ENCODE assay signal across 14 mouse cellular contexts in the genomic region with DNA sequence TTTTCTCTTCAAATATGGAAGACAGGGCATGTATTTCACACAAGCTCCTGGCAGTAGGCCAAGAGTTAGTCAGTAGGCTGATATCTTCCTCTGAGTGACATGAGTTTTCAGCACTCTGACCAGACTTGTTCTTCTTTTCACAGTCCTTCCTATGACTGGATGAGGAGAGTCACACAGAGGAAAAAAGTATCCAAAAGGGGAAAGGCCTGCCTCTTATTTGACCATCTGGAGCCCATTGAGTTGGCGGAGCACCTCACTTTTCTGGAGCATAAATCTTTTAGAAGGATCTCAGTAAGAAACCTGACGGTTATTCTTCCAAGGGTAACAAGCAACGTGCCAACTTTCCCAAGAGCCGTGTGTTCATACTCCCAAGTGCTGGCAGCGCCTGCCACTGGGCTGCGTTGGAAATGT. TPM values are rescaled to one million over a fixed set of nuclear protein-coding genes. Genes with fewer than 3 reads are reported as not detected.
A peak's percentile ranks its signal among the peaks of the same experiment; 100 is the strongest.
DNase-seq lines count a peak whose midpoint lies in the region; ATAC-seq and TF ChIP-seq lines count a peak whose summit lies in the region.
"Had no signal": no experiment of that assay in that cellular context is flagged by ENCODE, and none has a peak within 500 bp of the region (broad histone marks: within the 10 kb centered on the region; RNA-seq: fewer than 3 reads in every experiment).

No protein-coding gene starts in this region.

- H3K9ac ChIP-seq in embryonic facial prominence, embryonic 14.5 days (ENCODE audit: low read depth, low read length) = no peak overlapping the region
- no peak overlapping the region for H3K9ac ChIP-seq in hindbrain, postnatal 0 days (replicated peaks; ENCODE audit: low read length)
- H3K9ac ChIP-seq in hindbrain, embryonic 12.5 days = no peak overlapping the region
- no peak overlapping the region for H3K9ac ChIP-seq in heart, embryonic 16.5 days (ENCODE audit: low read length)
- H3K9ac ChIP-seq in intestine, embryonic 16.5 days (ENCODE audit: low read depth, low read length) = no peak overlapping the region
- H3K9ac ChIP-seq: hindbrain, embryonic 15.5 days had no signal

- no peak overlapping the region for H3K4me3 ChIP-seq in embryonic facial prominence, embryonic 14.5 days (ENCODE audit: low read depth, low read length)
- H3K4me3 ChIP-seq in embryonic facial prominence, embryonic 10.5 days = no peak overlapping the region
- no peak overlapping the region for H3K4me3 ChIP-seq in hindbrain, postnatal 0 days (ENCODE audit: low read length)
- H3K4me3 ChIP-seq in hindbrain, embryonic 12.5 days = no peak overlapping the region
- no peak overlapping the region for H3K4me3 ChIP-seq in heart, embryonic 16.5 days (ENCODE audit: low read length)
- H3K4me3 ChIP-seq in intestine, embryonic 16.5 days (ENCODE audit: low read length) = no peak overlapping the region
- H3K4me3 ChIP-seq: erythroblast, embryonic 14.5 days; hindbrain, embryonic 15.5 days; midbrain, embryonic 10.5 days had no signal

- no peaks in the 10 kb centered on the region for H3K36me3 ChIP-seq in embryonic facial prominence, embryonic 14.5 days (ENCODE audit: control insufficient read depth, insufficient read depth, low read length)
- no peaks in the 10 kb centered on the region for H3K36me3 ChIP-seq in embryonic facial prominence, embryonic 10.5 days (replicated peaks)
- no peaks in the 10 kb centered on the region for H3K36me3 ChIP-seq in hindbrain, postnatal 0 days (ENCODE audit: insufficient read depth, low read length)
- no peaks in the 10 kb centered on the region for H3K36me3 ChIP-seq in hindbrain, embryonic 12.5 days
- H3K36me3 ChIP-seq in heart, embryonic 16.5 days (ENCODE audit: control insufficient read depth, insufficient read depth) = peaks cover under 1% of the 10 kb centered on the region; the same call in 1 of the 2 replicates
- no peaks in the 10 kb centered on the region; the same call in 1 of the 2 replicates for H3K36me3 ChIP-seq in intestine, embryonic 16.5 days (ENCODE audit: control insufficient read depth, insufficient read depth, low read length)
- H3K36me3 ChIP-seq: hindbrain, embryonic 15.5 days; midbrain, embryonic 10.5 days had no signal

- TF ChIP-seq CTCF in hindbrain, postnatal 0 days (IDR thresholded peaks at IDR 0.05; ENCODE audit: low read depth) = no peak

- H3K27ac ChIP-seq in embryonic facial prominence, embryonic 14.5 days (replicated peaks; ENCODE audit: low read depth, low read length) = 0 out of 2 replicates have a peak overlapping the region, but pooled peaks have one; percentile 15
- no peak overlapping the region for H3K27ac ChIP-seq in embryonic facial prominence, embryonic 10.5 days (replicated peaks)
- H3K27ac ChIP-seq in hindbrain, postnatal 0 days = no peak overlapping the region
- H3K27ac ChIP-seq in hindbrain, embryonic 12.5 days = no peak overlapping the region
- H3K27ac ChIP-seq in heart, embryonic 16.5 days (ENCODE audit: low read length) = peak overlapping the region; percentile 62
- no peak overlapping the region for H3K27ac ChIP-seq in intestine, embryonic 16.5 days (ENCODE audit: low read length)
- H3K27ac ChIP-seq: hindbrain, embryonic 15.5 days; midbrain, embryonic 10.5 days; stomach, postnatal 0 days had no signal

- no peak for ATAC-seq in embryonic facial prominence, embryonic 14.5 days (ENCODE audit: low read depth)
- no peak for ATAC-seq in hindbrain, postnatal 0 days
- no peak for ATAC-seq in hindbrain, embryonic 12.5 days (ENCODE audit: low FRiP score)
- ATAC-seq in heart, embryonic 16.5 days (replicated peaks; ENCODE audit: extremely low read depth, insufficient read depth, low FRiP score) = peak; percentile 85
- no peak for ATAC-seq in intestine, embryonic 16.5 days

- H3K9me3 ChIP-seq in embryonic facial prominence, embryonic 14.5 days (ENCODE audit: control insufficient read depth, low read length) = no peaks in the 10 kb centered on the region
- H3K9me3 ChIP-seq in embryonic facial prominence, embryonic 10.5 days = no peaks in the 10 kb centered on the region
- no peaks in the 10 kb centered on the region for H3K9me3 ChIP-seq in hindbrain, postnatal 0 days (ENCODE audit: low read length)
- H3K9me3 ChIP-seq in hindbrain, embryonic 12.5 days (replicated peaks) = no peaks in the 10 kb centered on the region
- no peaks in the 10 kb centered on the region for H3K9me3 ChIP-seq in heart, embryonic 16.5 days (replicated peaks; ENCODE audit: control insufficient read depth, low read length)
- H3K9me3 ChIP-seq in intestine, embryonic 16.5 days (ENCODE audit: control insufficient read depth, low read length) = no peaks in the 10 kb centered on the region
- H3K9me3 ChIP-seq: hindbrain, embryonic 15.5 days; midbrain, embryonic 10.5 days had no signal

- peak; percentile 49 for DNase-seq in embryonic facial prominence, embryonic 14.5 days (ENCODE audit: low spot score)
- no peak for DNase-seq in embryonic facial prominence, embryonic 10.5 days (ENCODE audit: low spot score)
- DNase-seq in hindbrain, postnatal 0 days (ENCODE audit: low spot score) = peak; percentile 19
- peak; percentile 16 for DNase-seq in MEL-GATA-1-ER (ENCODE audit: extremely low read depth, low read depth)
- DNase-seq in right cerebral cortex, postnatal 14 days = no peak
- DNase-seq: gastrocnemius, postnatal 10 days; layer of hippocampus, adult 9-11 months had no signal

- H3K27me3 ChIP-seq in embryonic facial prominence, embryonic 14.5 days (replicated peaks; ENCODE audit: control insufficient read depth, insufficient read depth, low read length) = no peaks in the 10 kb centered on the region
- H3K27me3 ChIP-seq in embryonic facial prominence, embryonic 10.5 days (replicated peaks; ENCODE audit: low read depth, poor library complexity, severe bottlenecking) = no peaks in the 10 kb centered on the region
- H3K27me3 ChIP-seq in hindbrain, postnatal 0 days (ENCODE audit: insufficient read depth, low read length) = no peaks in the 10 kb centered on the region
- H3K27me3 ChIP-seq in hindbrain, embryonic 12.5 days = no peaks in the 10 kb centered on the region
- H3K27me3 ChIP-seq in heart, embryonic 16.5 days (ENCODE audit: control insufficient read depth, insufficient read depth, low read length) = no peaks in the 10 kb centered on the region
- H3K27me3 ChIP-seq in intestine, embryonic 16.5 days (replicated peaks; ENCODE audit: control insufficient read depth, insufficient read depth, low read length) = no peaks in the 10 kb centered on the region
- H3K27me3 ChIP-seq: hindbrain, embryonic 15.5 days had no signal

- 75% methylated on average over 6 of the region's 6 CpGs for WGBS in embryonic facial prominence, embryonic 14.5 days
- 92% methylated on average over 6 of the region's 6 CpGs for WGBS in embryonic facial prominence, embryonic 10.5 days
- 54% methylated on average over 6 of the region's 6 CpGs for WGBS in hindbrain, postnatal 0 days
- WGBS in hindbrain, embryonic 12.5 days = 91% methylated on average over 6 of the region's 6 CpGs
- 46% methylated on average over 6 of the region's 6 CpGs for WGBS in heart, embryonic 16.5 days
- WGBS in intestine, embryonic 16.5 days = 86% methylated on average over 6 of the region's 6 CpGs

- H3K4me2 ChIP-seq in embryonic facial prominence, embryonic 14.5 days (ENCODE audit: low read depth, low read length) = no peak overlapping the region
- H3K4me2 ChIP-seq in hindbrain, postnatal 0 days (ENCODE audit: low read depth, low read length) = no peak overlapping the region
- no peak overlapping the region for H3K4me2 ChIP-seq in hindbrain, embryonic 12.5 days (replicated peaks)
- no peak overlapping the region; the same call in 1 of the 2 replicates for H3K4me2 ChIP-seq in heart, embryonic 16.5 days (ENCODE audit: low read depth, low read length)
- no peak overlapping the region for H3K4me2 ChIP-seq in intestine, embryonic 16.5 days (ENCODE audit: low read depth, low read length)
- H3K4me2 ChIP-seq: hindbrain, embryonic 15.5 days had no signal

- no peaks in the 10 kb centered on the region for H3K4me1 ChIP-seq in embryonic facial prominence, embryonic 14.5 days (ENCODE audit: control insufficient read depth, insufficient read depth, low read length)
- H3K4me1 ChIP-seq in embryonic facial prominence, embryonic 10.5 days = no peaks in the 10 kb centered on the region
- no peaks in the 10 kb centered on the region for H3K4me1 ChIP-seq in hindbrain, postnatal 0 days (ENCODE audit: insufficient read depth, low read length)
- H3K4me1 ChIP-seq in hindbrain, embryonic 12.5 days = no peaks in the 10 kb centered on the region
- peaks cover 7% of the 10 kb centered on the region for H3K4me1 ChIP-seq in heart, embryonic 16.5 days (ENCODE audit: control insufficient read depth, insufficient read depth, low read length)
- no peaks in the 10 kb centered on the region for H3K4me1 ChIP-seq in intestine, embryonic 16.5 days (ENCODE audit: control insufficient read depth, insufficient read depth, low read length)
- H3K4me1 ChIP-seq: hindbrain, embryonic 15.5 days; midbrain, embryonic 10.5 days had no signal

RNA-seq across cellular contexts. Expression of gene Fam98a, which starts 53.5 kb away (rescaled TPM):
- polyA plus RNA-seq in embryonic facial prominence, embryonic 14.5 days (2014; fragmentation: Nextera tagmentation; extraction: Ambion mirVana) = 12.5 and 16.5 TPM in 2 replicates
- polyA plus RNA-seq in embryonic facial prominence, embryonic 10.5 days (2016; fragmentation: Nextera tagmentation; extraction: Ambion mirVana) = 23.9 and 25.1 TPM in 2 replicates
- total RNA-seq in hindbrain, postnatal 0 days (2014; rRNA removed) = 15.1 and 15.4 TPM in 2 replicates
- 22.8 and 23.1 TPM in 2 replicates for polyA plus RNA-seq in hindbrain, postnatal 0 days (2015; fragmentation: Nextera tagmentation; extraction: Ambion mirVana)
- 31.3 and 36.4 TPM in 2 replicates for polyA plus RNA-seq in hindbrain, embryonic 12.5 days (2016; fragmentation: Nextera tagmentation; extraction: Ambion mirVana)
- polyA plus RNA-seq in heart, embryonic 16.5 days (2015; fragmentation: Nextera tagmentation; extraction: Ambion mirVana) = 23.9 and 28.4 TPM in 2 replicates
- 17.6 and 18.8 TPM in 2 replicates for polyA plus RNA-seq in intestine, embryonic 16.5 days (2015; fragmentation: Nextera tagmentation; extraction: Ambion mirVana)

Comparison
In these comparisons a context has a peak if more than half of its experiments do, and no peak if none do; other contexts are left out.
1. DNase-seq: peak in embryonic facial prominence, embryonic 14.5 days (single experiment), hindbrain, postnatal 0 days (single experiment) and MEL-GATA-1-ER (single experiment); none in embryonic facial prominence, embryonic 10.5 days (single experiment) and right cerebral cortex, postnatal 14 days (single experiment).
2. H3K27ac ChIP-seq: peak in embryonic facial prominence, embryonic 14.5 days (single experiment) and heart, embryonic 16.5 days (single experiment); none in embryonic facial prominence, embryonic 10.5 days (single experiment), hindbrain, postnatal 0 days (single experiment), hindbrain, embryonic 12.5 days (single experiment) and intestine, embryonic 16.5 days (single experiment).